Mouse (Mus musculus): Measurements from ENCODE around the gene Plppr3.
A peak's percentile ranks its signal among the peaks of the same experiment; 100 is the strongest.

The Plppr3 gene

GRCm38 (mm10) chr10:79851653-79852052 is 22.8 kb downstream of the Plppr3 start:
- DNase-seq = no peak

- no peak for DNase-seq
Observed at GRCm38 (mm10) chr10:79849941-79850628, 24.3 kb downstream of the Plppr3 start.

- DNase-seq = no peak
Observed at GRCm38 (mm10) chr10:79846553-79846952, 27.9 kb downstream of the Plppr3 start.

GRCm38 (mm10) chr10:79843476-79843875 is 31.0 kb downstream of the Plppr3 start:
- peak; percentile 77 for DNase-seq

- no peak for DNase-seq
Observed at GRCm38 (mm10) chr10:79842322-79842721, 32.1 kb downstream of the Plppr3 start.

- peak; percentile 88 for DNase-seq
Observed at GRCm38 (mm10) chr10:79840644-79841551, 33.5 kb downstream of the Plppr3 start.

- no peak for DNase-seq
Observed at GRCm38 (mm10) chr10:79840091-79840490, 34.3 kb downstream of the Plppr3 start.

- peak; percentile 47 for DNase-seq
Observed at GRCm38 (mm10) chr10:79838151-79838550, 36.3 kb downstream of the Plppr3 start.

GRCm38 (mm10) chr10:79836918-79837317 is 37.5 kb downstream of the Plppr3 start:
- DNase-seq = no peak

- DNase-seq = peak; percentile 90
Observed at GRCm38 (mm10) chr10:79834769-79835398, 39.5 kb downstream of the Plppr3 start.

- DNase-seq = no peak
Observed at GRCm38 (mm10) chr10:79832786-79833181, 41.6 kb downstream of the Plppr3 start.

GRCm38 (mm10) chr10:79832026-79832785 is 42.2 kb downstream of the Plppr3 start:
- no peak for DNase-seq

GRCm38 (mm10) chr10:79831583-79831982 is 42.9 kb downstream of the Plppr3 start:
- DNase-seq = no peak

- DNase-seq = no peak
Observed at GRCm38 (mm10) chr10:79824413-79824812, 50.0 kb downstream of the Plppr3 start.

GRCm38 (mm10) chr10:79823011-79823410 is 51.4 kb downstream of the Plppr3 start:
- no peak for DNase-seq

GRCm38 (mm10) chr10:79822372-79822771 is 52.1 kb downstream of the Plppr3 start:
- DNase-seq = peak; percentile 82

- DNase-seq = no peak
Observed at GRCm38 (mm10) chr10:79821731-79822130, 52.7 kb downstream of the Plppr3 start.

- peak; percentile 69 for DNase-seq
Observed at GRCm38 (mm10) chr10:79820782-79821181, 53.7 kb downstream of the Plppr3 start, which contains the start of gene Misp. Misp (plus strand) TSS chr10:79820989.

GRCm38 (mm10) chr10:79820277-79820676 is 54.2 kb downstream of the Plppr3 start:
- DNase-seq = no peak

GRCm38 (mm10) chr10:79819606-79820005 is 54.8 kb downstream of the Plppr3 start:
- DNase-seq = no peak

GRCm38 (mm10) chr10:79818225-79818624 is 56.2 kb downstream of the Plppr3 start:
- no peak for DNase-seq

GRCm38 (mm10) chr10:79817111-79817510 is 57.3 kb downstream of the Plppr3 start:
- no peak for DNase-seq

Data from kidney, postnatal 10 days (tissue).